Mouse (Mus musculus): ENCODE measurements around the gene Pkp4. TPM values are rescaled to one million over a fixed set of nuclear protein-coding genes. Genes with fewer than 3 reads are reported as not detected.

The Pkp4 gene
- polyA plus RNA-seq, 1 experiment = 21.9 TPM

DNA sequence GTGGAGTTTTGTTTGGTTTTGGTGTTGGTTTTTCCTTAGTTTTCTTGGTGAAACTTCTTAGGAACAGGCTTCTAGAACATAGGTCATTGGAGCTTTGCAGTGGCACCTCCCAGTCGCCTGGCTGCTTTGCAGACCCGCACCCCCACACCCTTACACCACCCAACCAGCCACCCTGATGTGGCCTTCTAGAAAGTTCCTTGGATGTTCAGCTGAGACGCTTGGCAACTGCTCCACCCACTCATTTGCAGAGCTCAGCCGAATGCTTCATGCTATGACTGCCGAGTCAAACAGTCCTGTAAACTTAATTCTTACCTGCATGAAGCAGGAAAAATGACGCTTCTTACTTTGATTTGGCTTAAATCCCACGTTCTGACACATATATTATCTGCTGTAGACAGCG is 187.9 kb downstream of the Pkp4 start:
- Histone ChIP-seq H3K27ac (ENCODE audit: insufficient read depth, low read length) (no peak overlapping the region), H3K27me3 (ENCODE audit: control insufficient read depth, insufficient read depth, low read length) (no peaks in the 10 kb centered on the region), H3K36me3 (ENCODE audit: control insufficient read depth, insufficient read depth, low read length) (no peaks in the 10 kb centered on the region), H3K4me3 (ENCODE audit: extremely low read depth, insufficient read depth, insufficient read length) (no peak overlapping the region), H3K4me1 (ENCODE audit: control insufficient read depth, insufficient read depth, insufficient read length) (peaks cover 4% of the 10 kb centered on the region; the same call in 1 of the 2 replicates)
- TF ChIP-seq CTCF (IDR thresholded peaks at IDR 0.05; ENCODE audit: extremely low read depth, insufficient read depth, insufficient read length, insufficient replicate concordance) (no peak), POLR2A (IDR thresholded peaks at IDR 0.05; ENCODE audit: low read depth, low read length) (no peak)
- 91% methylated on average over 8 of the region's 8 CpGs for WGBS
- no peak for DNase-seq (ENCODE audit: low read depth in 1 of 2, low spot score in 2 of 2)

DNA sequence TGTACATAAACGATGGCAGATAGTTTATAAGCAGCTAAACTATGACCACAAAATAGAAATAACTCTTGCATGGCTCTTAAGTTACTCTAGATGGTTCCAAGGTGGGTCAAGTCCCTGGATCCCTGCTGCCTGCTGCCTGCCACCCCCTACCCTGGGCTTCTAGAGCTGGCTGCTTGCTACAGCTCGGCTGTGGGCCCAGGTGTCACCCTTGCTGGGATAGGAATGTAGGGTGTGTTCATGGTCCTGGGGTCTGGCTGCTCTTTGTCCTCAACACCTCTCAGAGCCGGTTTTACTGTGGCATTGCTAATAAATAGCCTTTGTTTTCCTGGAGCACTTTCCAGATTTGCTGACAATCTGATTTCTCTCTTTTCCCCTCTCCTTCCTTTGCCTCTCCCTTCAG is 189.4 kb downstream of the Pkp4 start:
- Histone ChIP-seq H3K27ac (ENCODE audit: insufficient read depth, low read length) (no peak overlapping the region), H3K4me3 (ENCODE audit: extremely low read depth, insufficient read depth, insufficient read length) (no peak overlapping the region), H3K27me3 (ENCODE audit: control insufficient read depth, insufficient read depth, low read length) (no peaks in the 10 kb centered on the region), H3K4me1 (ENCODE audit: control insufficient read depth, insufficient read depth, insufficient read length) (peaks cover 4% of the 10 kb centered on the region; the same call in 1 of the 2 replicates), H3K36me3 (ENCODE audit: control insufficient read depth, insufficient read depth, low read length) (no peaks in the 10 kb centered on the region)
- no peak for DNase-seq (ENCODE audit: low read depth in 1 of 2, low spot score in 2 of 2)
- TF ChIP-seq CTCF (IDR thresholded peaks at IDR 0.05; ENCODE audit: extremely low read depth, insufficient read depth, insufficient read length, insufficient replicate concordance) = no peak
- no peak for TF ChIP-seq POLR2A (IDR thresholded peaks at IDR 0.05; ENCODE audit: low read depth, low read length)
- 88% methylated on average over 3 of the region's 3 CpGs for WGBS

DNA sequence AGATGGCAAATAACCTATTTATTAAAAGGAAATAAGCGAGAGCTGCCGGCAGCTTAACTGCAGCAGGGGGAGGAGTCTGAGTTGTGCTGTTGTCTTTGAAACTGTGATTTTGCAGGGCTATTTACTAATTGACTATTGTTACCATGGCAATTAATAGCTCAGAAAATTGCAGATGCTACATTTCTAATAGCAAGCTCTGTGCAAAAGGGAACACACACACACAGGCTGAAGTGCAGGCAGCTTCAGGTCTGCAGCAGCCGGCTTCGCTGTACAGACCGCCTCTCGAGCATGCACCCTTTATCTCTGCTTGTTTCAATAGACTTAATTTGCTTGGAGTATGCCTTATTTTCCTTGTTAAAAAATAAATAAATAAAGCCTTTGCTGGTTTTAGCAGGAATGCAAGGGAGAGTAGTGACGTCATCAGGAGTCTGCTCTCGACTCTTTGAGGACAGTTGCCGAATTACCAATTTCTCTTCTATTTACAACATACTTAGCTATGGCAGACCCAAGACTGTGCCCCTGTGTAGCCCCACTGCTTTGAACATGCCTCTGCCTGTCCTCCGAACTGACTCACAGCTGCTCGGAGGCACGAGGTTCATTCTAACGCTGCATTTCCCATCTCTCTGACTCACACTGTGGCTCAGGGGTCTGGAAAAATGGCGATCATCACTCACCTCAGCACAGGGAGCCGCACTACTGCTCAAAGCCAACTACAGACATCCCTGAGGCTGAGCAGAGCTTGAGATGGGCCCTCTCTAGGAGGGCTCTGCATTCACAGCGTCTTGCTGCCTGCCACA is 190.9 kb downstream of the Pkp4 start:
- no peaks in the 10 kb centered on the region for H3K36me3 ChIP-seq (ENCODE audit: control insufficient read depth, insufficient read depth, low read length)
- H3K27ac ChIP-seq (ENCODE audit: insufficient read depth, low read length) = no peak overlapping the region
- TF ChIP-seq CTCF (IDR thresholded peaks at IDR 0.05; ENCODE audit: extremely low read depth, insufficient read depth, insufficient read length, insufficient replicate concordance) (no peak), POLR2A (IDR thresholded peaks at IDR 0.05; ENCODE audit: low read depth, low read length) (no peak)
- H3K4me1 ChIP-seq (ENCODE audit: control insufficient read depth, insufficient read depth, insufficient read length) = peaks cover 1% of the 10 kb centered on the region; the same call in 1 of the 2 replicates
- 93% methylated on average over 16 of the region's 16 CpGs for WGBS
- no peak for DNase-seq (ENCODE audit: low read depth in 1 of 2, low spot score in 2 of 2)
- no peaks in the 10 kb centered on the region for H3K27me3 ChIP-seq (ENCODE audit: control insufficient read depth, insufficient read depth, low read length)
- no peak overlapping the region for H3K4me3 ChIP-seq (ENCODE audit: extremely low read depth, insufficient read depth, insufficient read length)

DNA sequence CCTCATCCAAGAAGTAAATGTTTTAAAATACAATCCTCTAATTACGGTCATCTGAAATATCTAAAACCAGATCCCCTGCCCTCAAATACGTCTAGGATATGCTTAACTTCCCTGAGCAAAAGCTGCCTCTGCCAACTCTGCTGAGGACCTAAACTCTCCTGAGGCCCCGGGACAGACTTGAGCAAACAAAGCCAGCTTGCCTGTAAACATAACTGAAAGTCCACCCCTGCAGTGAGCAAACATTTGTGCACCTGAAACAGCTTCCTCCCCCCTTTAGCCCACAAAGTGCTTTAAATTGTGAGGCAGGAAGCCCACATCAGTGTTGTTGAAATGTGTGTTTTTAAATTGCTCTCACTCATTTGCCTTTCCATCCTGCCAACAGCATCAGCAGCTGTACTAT is 193.2 kb downstream of the Pkp4 start:
- Histone ChIP-seq H3K27me3 (ENCODE audit: control insufficient read depth, insufficient read depth, low read length) (no peaks in the 10 kb centered on the region), H3K27ac (ENCODE audit: insufficient read depth, low read length) (no peak overlapping the region), H3K4me1 (ENCODE audit: control insufficient read depth, insufficient read depth, insufficient read length) (no peaks in the 10 kb centered on the region), H3K36me3 (ENCODE audit: control insufficient read depth, insufficient read depth, low read length) (no peaks in the 10 kb centered on the region), H3K4me3 (ENCODE audit: extremely low read depth, insufficient read depth, insufficient read length) (no peak overlapping the region)
- WGBS = 66% methylated on average over 3 of the region's 3 CpGs
- TF ChIP-seq POLR2A (IDR thresholded peaks at IDR 0.05; ENCODE audit: low read depth, low read length) (no peak), CTCF (IDR thresholded peaks at IDR 0.05; ENCODE audit: extremely low read depth, insufficient read depth, insufficient read length, insufficient replicate concordance) (no peak)
- no peak for DNase-seq (ENCODE audit: low read depth in 1 of 2, low spot score in 2 of 2)

DNA sequence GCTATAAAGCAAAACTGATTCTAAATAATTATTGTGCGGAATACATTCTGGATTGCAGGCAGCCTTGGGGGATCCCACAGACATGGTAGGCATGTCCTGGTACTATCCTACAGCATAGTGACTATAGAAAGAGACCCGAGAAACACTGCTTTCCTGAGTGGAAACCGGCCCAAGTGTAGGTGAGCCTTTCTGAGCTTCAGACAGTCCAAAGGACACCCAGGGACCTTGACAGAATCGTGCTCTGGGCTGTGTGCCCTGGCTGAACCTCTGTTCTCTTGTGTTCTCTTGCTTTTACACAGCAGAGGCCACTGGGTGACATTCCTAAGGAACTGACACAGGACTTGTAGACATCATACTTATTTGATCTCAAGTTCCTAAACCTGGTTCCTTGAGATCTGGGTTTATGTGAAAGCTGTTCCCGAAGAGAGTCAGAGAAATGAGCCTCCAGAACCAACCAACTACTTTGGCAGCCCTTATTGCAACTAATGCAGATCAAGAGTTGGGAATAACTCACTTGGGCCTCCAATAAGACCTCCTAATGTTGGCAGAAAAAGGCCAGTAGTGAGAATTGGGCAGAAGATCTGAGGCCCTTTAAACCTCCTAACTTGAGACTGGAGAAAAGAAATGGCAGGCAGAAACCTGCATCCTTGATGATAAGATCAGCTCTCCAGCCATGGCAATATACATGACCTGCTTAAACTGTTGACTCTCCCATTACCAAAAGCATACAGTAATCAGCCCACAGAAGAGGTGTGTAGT is 195.1 kb downstream of the Pkp4 start:
- Histone ChIP-seq H3K27ac (ENCODE audit: insufficient read depth, low read length) (no peak overlapping the region), H3K27me3 (ENCODE audit: control insufficient read depth, insufficient read depth, low read length) (no peaks in the 10 kb centered on the region), H3K4me3 (ENCODE audit: extremely low read depth, insufficient read depth, insufficient read length) (no peak overlapping the region), H3K36me3 (ENCODE audit: control insufficient read depth, insufficient read depth, low read length) (no peaks in the 10 kb centered on the region), H3K4me1 (ENCODE audit: control insufficient read depth, insufficient read depth, insufficient read length) (no peaks in the 10 kb centered on the region)
- WGBS = 92% methylated on average over 5 of the region's 5 CpGs
- TF ChIP-seq POLR2A (IDR thresholded peaks at IDR 0.05; ENCODE audit: low read depth, low read length) = no peak
- no peak for TF ChIP-seq CTCF (IDR thresholded peaks at IDR 0.05; ENCODE audit: extremely low read depth, insufficient read depth, insufficient read length, insufficient replicate concordance)
- DNase-seq (ENCODE audit: low read depth in 1 of 2, low spot score in 2 of 2) = no peak

- no peak for DNase-seq (ENCODE audit: low read depth in 1 of 2, low spot score in 2 of 2)
- no peak for TF ChIP-seq POLR2A (IDR thresholded peaks at IDR 0.05; ENCODE audit: low read depth, low read length)
- no peak for TF ChIP-seq CTCF (IDR thresholded peaks at IDR 0.05; ENCODE audit: extremely low read depth, insufficient read depth, insufficient read length, insufficient replicate concordance)
- H3K27ac ChIP-seq (ENCODE audit: insufficient read depth, low read length) = no peak overlapping the region
- H3K4me1 ChIP-seq (ENCODE audit: control insufficient read depth, insufficient read depth, insufficient read length) = no peaks in the 10 kb centered on the region
- WGBS = 86% methylated on average over 9 of the region's 9 CpGs
- no peaks in the 10 kb centered on the region for H3K36me3 ChIP-seq (ENCODE audit: control insufficient read depth, insufficient read depth, low read length)
- H3K27me3 ChIP-seq (ENCODE audit: control insufficient read depth, insufficient read depth, low read length) = no peaks in the 10 kb centered on the region
- H3K4me3 ChIP-seq (ENCODE audit: extremely low read depth, insufficient read depth, insufficient read length) = no peak overlapping the region
Observed at GRCm38 (mm10) chr2:59359760-59360342, 199.2 kb downstream of the Pkp4 start.

Measured in spleen, adult 2 months (tissue).